Mouse (Mus musculus): ENCODE data around the gene Tnfsf14. TPM values are rescaled to one million over a fixed set of nuclear protein-coding genes. Genes with fewer than 3 reads are reported as not detected.

Gene Tnfsf14
- polyA plus RNA-seq, 1 experiment, result not detected

- H3K27me3 ChIP-seq (ENCODE audit: control insufficient read depth, insufficient read depth, low read length), result no peaks in the 10 kb centered on the region
- H3K4me1 ChIP-seq (ENCODE audit: control insufficient read depth, insufficient read depth, low read length), result no peaks in the 10 kb centered on the region
- H3K27ac ChIP-seq (ENCODE audit: insufficient read depth, low read length), result no peak overlapping the region
- TF ChIP-seq POLR2A (IDR thresholded peaks at IDR 0.05; ENCODE audit: borderline replicate concordance, insufficient read depth, low read length), result no peak
- TF ChIP-seq CTCF (IDR thresholded peaks at IDR 0.05; ENCODE audit: borderline replicate concordance, insufficient read depth, low read depth, low read length), result no peak
- 51% methylated on average over 5 of the region's 5 CpGs for WGBS
- DNase-seq, result no peak
- no peak overlapping the region for H3K4me3 ChIP-seq (replicated peaks; ENCODE audit: insufficient read depth, low read depth, low read length)
Observed at GRCm38 (mm10) chr17:57172378-57172777, 21.6 kb downstream of the Tnfsf14 start.

- no peaks in the 10 kb centered on the region for H3K4me1 ChIP-seq (ENCODE audit: control insufficient read depth, insufficient read depth, low read length)
- no peak for DNase-seq
- H3K27ac ChIP-seq (ENCODE audit: insufficient read depth, low read length), result no peak overlapping the region
- no peak for TF ChIP-seq CTCF (IDR thresholded peaks at IDR 0.05; ENCODE audit: borderline replicate concordance, insufficient read depth, low read depth, low read length)
- no peak for TF ChIP-seq POLR2A (IDR thresholded peaks at IDR 0.05; ENCODE audit: borderline replicate concordance, insufficient read depth, low read length)
- WGBS, result 58% methylated on average over 5 of the region's 5 CpGs
- H3K4me3 ChIP-seq (replicated peaks; ENCODE audit: insufficient read depth, low read depth, low read length), result no peak overlapping the region
- H3K27me3 ChIP-seq (ENCODE audit: control insufficient read depth, insufficient read depth, low read length), result no peaks in the 10 kb centered on the region
Observed at GRCm38 (mm10) chr17:57170616-57171260, 23.2 kb downstream of the Tnfsf14 start.

- TF ChIP-seq CTCF (IDR thresholded peaks at IDR 0.05; ENCODE audit: borderline replicate concordance, insufficient read depth, low read depth, low read length) (peak; percentile 91), POLR2A (IDR thresholded peaks at IDR 0.05; ENCODE audit: borderline replicate concordance, insufficient read depth, low read length) (no peak)
- WGBS, result 11% methylated on average over 11 of the region's 11 CpGs
- Histone ChIP-seq H3K4me1 (ENCODE audit: control insufficient read depth, insufficient read depth, low read length) (no peaks in the 10 kb centered on the region), H3K4me3 (replicated peaks; ENCODE audit: insufficient read depth, low read depth, low read length) (no peak overlapping the region), H3K27ac (ENCODE audit: insufficient read depth, low read length) (no peak overlapping the region), H3K27me3 (ENCODE audit: control insufficient read depth, insufficient read depth, low read length) (no peaks in the 10 kb centered on the region)
- peak; percentile 78 to 91 for DNase-seq
Observed at GRCm38 (mm10) chr17:57166800-57167791, 26.9 kb downstream of the Tnfsf14 start.

- Histone ChIP-seq H3K4me1 (ENCODE audit: control insufficient read depth, insufficient read depth, low read length) (no peaks in the 10 kb centered on the region), H3K27ac (ENCODE audit: insufficient read depth, low read length) (no peak overlapping the region), H3K4me3 (replicated peaks; ENCODE audit: insufficient read depth, low read depth, low read length) (no peak overlapping the region), H3K27me3 (ENCODE audit: control insufficient read depth, insufficient read depth, low read length) (no peaks in the 10 kb centered on the region; the same call in 1 of the 2 replicates)
- DNase-seq, result no peak
- WGBS, result 80% methylated on average over 4 of the region's 4 CpGs
- TF ChIP-seq POLR2A (IDR thresholded peaks at IDR 0.05; ENCODE audit: borderline replicate concordance, insufficient read depth, low read length), result no peak
- TF ChIP-seq CTCF (IDR thresholded peaks at IDR 0.05; ENCODE audit: borderline replicate concordance, insufficient read depth, low read depth, low read length), result no peak
Observed at GRCm38 (mm10) chr17:57153787-57154186, 40.2 kb downstream of the Tnfsf14 start.

GRCm38 (mm10) chr17:57153006-57153405, 41.0 kb downstream of the Tnfsf14 start:
- DNase-seq, result no peak
- H3K4me1 ChIP-seq (ENCODE audit: control insufficient read depth, insufficient read depth, low read length), result no peaks in the 10 kb centered on the region
- H3K27ac ChIP-seq (ENCODE audit: insufficient read depth, low read length), result no peak overlapping the region
- no peaks in the 10 kb centered on the region; the same call in 1 of the 2 replicates for H3K27me3 ChIP-seq (ENCODE audit: control insufficient read depth, insufficient read depth, low read length)
- no peak overlapping the region for H3K4me3 ChIP-seq (replicated peaks; ENCODE audit: insufficient read depth, low read depth, low read length)
- 71% methylated on average over 6 of the region's 6 CpGs for WGBS
- TF ChIP-seq POLR2A (IDR thresholded peaks at IDR 0.05; ENCODE audit: borderline replicate concordance, insufficient read depth, low read length) (no peak), CTCF (IDR thresholded peaks at IDR 0.05; ENCODE audit: borderline replicate concordance, insufficient read depth, low read depth, low read length) (no peak)

- 5% methylated on average over 39 of the region's 39 CpGs for WGBS
- H3K27me3 ChIP-seq (ENCODE audit: control insufficient read depth, insufficient read depth, low read length), result no peaks in the 10 kb centered on the region; the same call in 1 of the 2 replicates
- TF ChIP-seq POLR2A (IDR thresholded peaks at IDR 0.05; ENCODE audit: borderline replicate concordance, insufficient read depth, low read length), result no peak
- no peak for TF ChIP-seq CTCF (IDR thresholded peaks at IDR 0.05; ENCODE audit: borderline replicate concordance, insufficient read depth, low read depth, low read length)
- H3K4me1 ChIP-seq (ENCODE audit: control insufficient read depth, insufficient read depth, low read length), result no peaks in the 10 kb centered on the region
- peak; percentile 24 to 53 for DNase-seq
- H3K4me3 ChIP-seq (replicated peaks; ENCODE audit: insufficient read depth, low read depth, low read length), result peak within 1 kb of the TSS; percentile 6
- H3K27ac ChIP-seq (ENCODE audit: insufficient read depth, low read length), result no peak within 1 kb of the TSS
Observed at GRCm38 (mm10) chr17:57148994-57149803, 44.8 kb downstream of the Tnfsf14 start, which contains the start of gene Cd70. Gene Cd70 (minus strand): TSS chr17:57149777.

GRCm38 (mm10) chr17:57148343-57148742, 45.6 kb downstream of the Tnfsf14 start:
- Histone ChIP-seq H3K27me3 (ENCODE audit: control insufficient read depth, insufficient read depth, low read length) (no peaks in the 10 kb centered on the region; the same call in 1 of the 2 replicates), H3K27ac (ENCODE audit: insufficient read depth, low read length) (no peak overlapping the region), H3K4me1 (ENCODE audit: control insufficient read depth, insufficient read depth, low read length) (no peaks in the 10 kb centered on the region), H3K4me3 (replicated peaks; ENCODE audit: insufficient read depth, low read depth, low read length) (no peak overlapping the region)
- DNase-seq, result no peak
- TF ChIP-seq POLR2A (IDR thresholded peaks at IDR 0.05; ENCODE audit: borderline replicate concordance, insufficient read depth, low read length), result no peak
- TF ChIP-seq CTCF (IDR thresholded peaks at IDR 0.05; ENCODE audit: borderline replicate concordance, insufficient read depth, low read depth, low read length), result no peak
- 87% methylated on average over 4 of the region's 4 CpGs for WGBS

Data from cerebellum, adult 2 months (tissue).